Mouse (Mus musculus) olfactory bulb, adult 2 months (tissue): ENCODE measurements around the gene Xylt1. TPM values are rescaled to one million over a fixed set of nuclear protein-coding genes. Genes with fewer than 3 reads are reported as not detected.

Experiments
- H3K27ac ChIP-seq: fragments of 200-500 bp; 2 replicates; pipeline ENCODE4 v1.5.1; 2012; ENCODE audit warnings: low read depth, low read length; ENCODE audit not compliant: insufficient read depth
- H3K4me1 ChIP-seq: fragments of 200-500 bp; 2 replicates; pipeline ENCODE4 v1.6.1; 2012; ENCODE audit warnings: low read length; ENCODE audit not compliant: control insufficient read depth, insufficient read depth
- H3K4me3 ChIP-seq: fragments of 200-500 bp; 2 replicates; pipeline ENCODE4 v1.5.1; 2012; ENCODE audit warnings: mild to moderate bottlenecking, low read depth, low read length, moderate library complexity; ENCODE audit not compliant: insufficient read depth
- CTCF ChIP-seq: fragments of 200-500 bp; IDR thresholded peaks from 2 replicates; pipeline ENCODE4 v1.5.1; 2012; ENCODE audit warnings: low read depth, mild to moderate bottlenecking, low read length, moderate library complexity; ENCODE audit not compliant: insufficient read depth
- POLR2A ChIP-seq: fragments of 200-500 bp; IDR thresholded peaks from 2 replicates; pipeline ENCODE4 v1.6.1; 2012; ENCODE audit warnings: mild to moderate bottlenecking, low read depth, low read length, moderate library complexity; ENCODE audit not compliant: insufficient read depth
- WGBS: fragments of 180-500 bp; shearing (Covaris S2); methylation state at CpG from one replicate; pipeline ENCODE4 v1.1.7; 2018; 5-methylcytosine and 5-hydroxymethylcytosine counted together
- polyA plus RNA-seq: library from polyadenylated mRNA; stranded (reverse); fragments of >200 nt; gene quantifications from 2 replicates; pipeline ENCODE4 v1.2.4, GENCODE M21; 2012; ENCODE audit warnings: low replicate concordance; ENCODE audit not compliant: missing spikeins, insufficient read depth, insufficient read length

The Xylt1 gene
- polyA plus RNA-seq = not detected in 2 replicates

- TF ChIP-seq CTCF (no peak), POLR2A (peak; percentile 39; the same call in 1 of the 2 replicates)
- H3K4me3 ChIP-seq = peak within 1 kb of the TSS; percentile 63
- no peak within 1 kb of the TSS; the same call in 1 of the 2 replicates for H3K27ac ChIP-seq
- H3K4me1 ChIP-seq = peaks cover 15% of the 10 kb centered on the region
- WGBS = under 1% methylated on average over 66 of the region's 69 CpGs
These were observed at the start of gene Xylt1 for GRCm38 (mm10) chr7:117380418-117381187. Gene Xylt1, plus strand, starts transcription at chr7:117380979.

DNA sequence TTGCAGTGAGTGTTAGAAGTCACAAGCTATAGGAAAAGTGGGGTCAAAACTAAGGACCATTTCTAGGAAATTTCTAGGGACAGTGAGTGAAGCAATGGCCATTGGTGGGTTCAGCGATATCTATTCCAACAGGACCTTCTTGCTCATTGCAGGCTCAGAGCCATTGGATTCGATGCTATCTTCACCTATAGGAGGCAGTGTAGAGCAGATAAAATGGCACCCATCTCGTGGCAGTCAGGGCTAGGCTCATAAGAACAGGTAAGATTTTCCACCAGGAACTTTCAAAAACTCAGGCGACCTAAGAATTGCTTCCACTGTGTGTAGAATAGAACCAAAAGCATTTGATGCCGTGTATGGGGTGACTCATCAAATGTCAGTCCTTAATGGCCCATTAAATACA lies 46.8 kb upstream of the Xylt1 start:
- Histone ChIP-seq H3K4me3 (no peak overlapping the region), H3K4me1 (no peaks in the 10 kb centered on the region), H3K27ac (no peak overlapping the region)
- TF ChIP-seq CTCF (no peak), POLR2A (no peak)
- 85% methylated on average over 5 of the region's 5 CpGs for WGBS

GRCm38 (mm10) chr7:117356316-117356715 lies 24.5 kb upstream of the Xylt1 start:
- no peaks in the 10 kb centered on the region for H3K4me1 ChIP-seq
- no peak overlapping the region for H3K4me3 ChIP-seq
- TF ChIP-seq CTCF (no peak), POLR2A (no peak)
- no peak overlapping the region for H3K27ac ChIP-seq
- WGBS = 76% methylated on average over 2 of the region's 2 CpGs

GRCm38 (mm10) chr7:117357425-117358194 lies 23.2 kb upstream of the Xylt1 start:
- Histone ChIP-seq H3K4me3 (no peak overlapping the region), H3K27ac (no peak overlapping the region), H3K4me1 (no peaks in the 10 kb centered on the region)
- 66% methylated on average over 6 of the region's 6 CpGs for WGBS
- TF ChIP-seq CTCF (no peak), POLR2A (no peak)

GRCm38 (mm10) chr7:117361281-117361680 lies 19.5 kb upstream of the Xylt1 start:
- 94% methylated on average over 2 of the region's 2 CpGs for WGBS
- TF ChIP-seq POLR2A = no peak
- no peak for TF ChIP-seq CTCF
- Histone ChIP-seq H3K4me3 (no peak overlapping the region), H3K4me1 (no peaks in the 10 kb centered on the region), H3K27ac (no peak overlapping the region)

- no peaks in the 10 kb centered on the region for H3K4me1 ChIP-seq
- no peak overlapping the region for H3K4me3 ChIP-seq
- 94% methylated on average over 4 of the region's 4 CpGs for WGBS
- no peak overlapping the region for H3K27ac ChIP-seq
- TF ChIP-seq POLR2A (no peak), CTCF (no peak)
These were observed 18.3 kb upstream of the Xylt1 start for GRCm38 (mm10) chr7:117362493-117362892.

GRCm38 (mm10) chr7:117368647-117369289 lies 12.0 kb upstream of the Xylt1 start:
- TF ChIP-seq CTCF = no peak
- no peak for TF ChIP-seq POLR2A
- Histone ChIP-seq H3K27ac (no peak overlapping the region), H3K4me3 (no peak overlapping the region), H3K4me1 (no peaks in the 10 kb centered on the region)
- WGBS = 67% methylated on average over 6 of the region's 6 CpGs

GRCm38 (mm10) chr7:117369290-117369941 lies 11.4 kb upstream of the Xylt1 start:
- 91% methylated on average over 5 of the region's 5 CpGs for WGBS
- Histone ChIP-seq H3K4me3 (no peak overlapping the region), H3K4me1 (no peaks in the 10 kb centered on the region), H3K27ac (no peak overlapping the region)
- TF ChIP-seq CTCF (no peak), POLR2A (no peak)
